23 mouse cellular contexts compared by ENCODE assay signal in genomic region chr9:67173154-67173553, GRCm38 (mm10).
"Had no signal": no experiment of that assay in that cellular context is flagged by ENCODE, and none has a peak within 500 bp of the region (broad histone marks: within the 10 kb centered on the region; RNA-seq: fewer than 3 reads in every experiment).

No protein-coding gene starts in this region.

- H3K27ac ChIP-seq: heart, adult 2 months; heart, embryonic 13.5 days; heart, embryonic 15.5 days; hindbrain, embryonic 13.5 days; hindbrain, embryonic 15.5 days; hindbrain, postnatal 0 days; layer of hippocampus, adult 2 months; left cerebral cortex, adult 2 months; limb, embryonic 13.5 days; limb, embryonic 15.5 days; liver, embryonic 12.5 days; liver, embryonic 14.5 days had no signal

- DNase-seq: gastrocnemius, postnatal 14 days; gastrocnemius, postnatal 36 days; heart, adult 2 months; heart, postnatal 14 days; heart, postnatal 36 days; kidney, adult 18-20 months; kidney, adult 8-10 months; kidney, postnatal 10 days; kidney, postnatal 25 days; kidney, postnatal 4 days had no signal

- H3K36me3 ChIP-seq: heart, embryonic 13.5 days; heart, embryonic 15.5 days; hindbrain, embryonic 13.5 days; hindbrain, embryonic 15.5 days; limb, embryonic 13.5 days; limb, embryonic 15.5 days; liver, embryonic 12.5 days had no signal

- H3K4me2 ChIP-seq: heart, embryonic 11.5 days; heart, embryonic 13.5 days; heart, embryonic 15.5 days; hindbrain, embryonic 13.5 days; hindbrain, embryonic 15.5 days; limb, embryonic 13.5 days; limb, embryonic 15.5 days; liver, embryonic 12.5 days had no signal

- H3K4me3 ChIP-seq: heart, adult 2 months; heart, embryonic 13.5 days; heart, embryonic 15.5 days; hindbrain, embryonic 13.5 days; hindbrain, embryonic 15.5 days; layer of hippocampus, adult 2 months; left cerebral cortex, adult 2 months; limb, embryonic 13.5 days; limb, embryonic 15.5 days; liver, embryonic 12.5 days had no signal

- H3K27me3 ChIP-seq: heart, embryonic 13.5 days; heart, embryonic 15.5 days; hindbrain, embryonic 13.5 days; hindbrain, embryonic 15.5 days; limb, embryonic 13.5 days; limb, embryonic 15.5 days; liver, embryonic 12.5 days had no signal

- H3K9ac ChIP-seq: heart, embryonic 13.5 days; heart, embryonic 15.5 days; hindbrain, embryonic 13.5 days; hindbrain, embryonic 15.5 days; limb, embryonic 13.5 days; limb, embryonic 15.5 days; liver, embryonic 12.5 days; liver, embryonic 14.5 days had no signal

- H3K4me1 ChIP-seq: hindbrain, embryonic 13.5 days; hindbrain, embryonic 15.5 days had no signal

- ATAC-seq: hindbrain, postnatal 0 days; intestine, embryonic 16.5 days; liver, embryonic 12.5 days had no signal

- H3K9me3 ChIP-seq: heart, embryonic 15.5 days; hindbrain, embryonic 15.5 days had no signal
